Mouse (Mus musculus): ENCODE measurements around the gene Fgfr2.

DNA sequence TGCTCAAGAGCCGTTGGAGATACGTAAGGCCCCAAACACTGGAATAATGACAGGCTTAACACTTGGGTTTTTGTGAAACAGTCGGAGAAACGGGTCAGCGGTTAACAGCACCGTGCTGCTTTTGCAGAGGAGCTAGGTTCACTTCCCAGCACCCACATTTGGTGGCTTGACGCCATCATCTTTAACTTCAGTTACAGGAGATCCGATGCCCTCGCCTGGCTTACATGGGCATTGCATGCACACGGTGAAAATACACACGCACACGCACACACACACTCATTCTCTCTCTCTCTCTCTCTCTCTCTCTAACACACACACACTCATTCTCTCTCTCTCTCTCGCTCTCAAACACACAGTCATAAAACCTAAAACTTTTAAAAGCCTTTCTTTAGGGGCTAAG, 2741.0 kb downstream of the Fgfr2 start:
- TF ChIP-seq CTCF (IDR thresholded peaks at IDR 0.05; ENCODE audit: borderline replicate concordance, insufficient read depth, low read length) (no peak), POLR2A (IDR thresholded peaks at IDR 0.05; ENCODE audit: low read depth, low read length) (no peak)
